Mouse (Mus musculus) bone marrow, adult 2 months (tissue): ENCODE results near the gene Atp13a3. TPM values are rescaled to one million over a fixed set of nuclear protein-coding genes. Genes with fewer than 3 reads are reported as not detected.
A peak's percentile ranks its signal among the peaks of the same experiment; 100 is the strongest.
"Not testable (repeated sequence)": the region's sequence is repeated elsewhere in the genome, so short reads cannot be mapped to it uniquely, and the experiment has no call there.

Source experiments
- H3K27ac ChIP-seq: fragments of 200-500 bp; 2 replicates; pipeline ENCODE4 v1.5.1; 2012; ENCODE audit warnings: low read depth, mild to moderate bottlenecking, control low read depth, inconsistent platforms, low read length; ENCODE audit not compliant: control insufficient read depth, poor library complexity, insufficient read depth
- H3K4me1 ChIP-seq: fragments of 200-500 bp; 2 replicates; pipeline ENCODE4 v1.6.1; 2011; ENCODE audit warnings: low read length; ENCODE audit not compliant: control insufficient read depth, insufficient read depth
- H3K4me3 ChIP-seq: fragments of 200-500 bp; replicated peaks from 2 replicates; pipeline ENCODE3; 2011; ENCODE audit warnings: mild to moderate bottlenecking, low read depth, low read length, control low read depth; ENCODE audit not compliant: control insufficient read depth
- CTCF ChIP-seq: fragments of 200-500 bp; IDR thresholded peaks from 2 replicates; pipeline ENCODE4 v1.5.1; 2011; ENCODE audit warnings: low read length, control low read depth; ENCODE audit not compliant: control insufficient read depth, insufficient read depth
- POLR2A ChIP-seq: fragments of 200-500 bp; IDR thresholded peaks from 2 replicates; pipeline ENCODE4 v1.6.1; 2011; ENCODE audit warnings: low read depth, mild to moderate bottlenecking, control low read depth, low read length, borderline replicate concordance; ENCODE audit not compliant: control insufficient read depth
- WGBS: fragments of 180-500 bp; shearing (Covaris S2); methylation state at CpG from one replicate; pipeline ENCODE4 v1.1.7; 2018; 5-methylcytosine and 5-hydroxymethylcytosine counted together
- polyA plus RNA-seq: library from polyadenylated mRNA; stranded (reverse); fragments of >200 nt; gene quantifications from 2 replicates; pipeline ENCODE4 v1.2.4, GENCODE M21; 2011; ENCODE audit warnings: low replicate concordance; ENCODE audit not compliant: missing spikeins, insufficient read depth, insufficient read length

The Atp13a3 gene
- polyA plus RNA-seq, 1 experiment, result 24.2 TPM

DNA sequence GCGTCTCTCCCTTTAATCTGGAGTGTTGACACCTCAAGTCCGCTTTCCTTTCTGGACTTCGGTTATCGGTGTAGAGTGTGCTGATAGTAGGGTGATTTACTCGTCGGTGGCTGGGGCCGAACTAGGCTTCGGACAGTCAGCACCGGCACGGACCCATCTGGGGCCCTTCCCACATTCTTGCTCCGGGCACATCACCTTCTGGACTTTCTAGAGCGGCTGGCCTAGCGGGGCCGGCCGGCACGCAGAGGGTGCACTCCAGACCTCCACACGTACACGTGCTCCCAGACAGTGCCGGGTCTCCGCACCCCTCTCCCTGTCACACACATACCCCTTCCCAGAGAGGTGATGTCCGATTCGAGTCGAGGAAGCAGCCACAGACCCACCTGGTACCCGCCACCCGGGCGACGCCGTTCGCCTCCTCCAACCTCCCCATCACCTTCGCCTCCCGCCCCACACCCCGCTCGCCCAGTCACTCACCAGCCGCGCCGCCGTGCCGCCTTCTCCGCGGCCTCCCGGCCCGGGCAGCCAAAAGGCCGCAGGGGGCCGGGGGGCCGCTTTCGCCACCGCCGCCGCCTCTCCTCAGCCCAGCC, 17.8 kb downstream of the Atp13a3 start:
- Histone ChIP-seq H3K4me1 (peaks cover 4% of the 10 kb centered on the region; the same call in 1 of the 2 replicates), H3K27ac (peak overlapping the region; percentile 67), H3K4me3 (peak overlapping the region; percentile 89)
- no peak for TF ChIP-seq CTCF
- no peak for TF ChIP-seq POLR2A
- WGBS, result under 1% methylated on average over 49 of the region's 49 CpGs

DNA sequence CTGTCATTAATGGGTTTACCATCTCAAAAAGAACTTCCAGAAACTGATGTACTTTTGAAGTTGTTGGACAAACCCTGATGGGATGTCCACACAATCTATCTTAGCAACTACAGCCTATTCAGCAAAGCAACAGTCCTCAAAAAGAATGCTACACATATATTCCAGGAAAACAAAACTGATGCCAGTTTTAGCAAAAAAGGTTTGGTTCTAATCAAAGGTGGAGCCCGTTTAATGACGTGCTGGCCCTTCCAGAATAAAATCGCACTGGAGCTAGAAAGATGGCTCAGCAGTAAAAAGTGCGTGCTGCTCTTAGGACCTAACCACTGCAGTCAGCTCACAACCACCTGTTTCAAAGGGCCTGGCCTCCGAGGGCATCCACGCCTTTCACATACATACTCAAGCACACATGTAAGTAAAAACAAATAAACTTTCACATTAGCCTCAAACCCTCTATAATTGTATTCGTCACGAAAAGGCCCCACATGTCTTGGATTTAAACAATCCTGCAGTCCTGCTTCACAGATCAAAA, 18.8 kb downstream of the Atp13a3 start:
- TF ChIP-seq CTCF, result no peak
- no peak for TF ChIP-seq POLR2A
- H3K27ac ChIP-seq, result no peak overlapping the region
- peak overlapping the region; percentile 30 for H3K4me3 ChIP-seq
- WGBS, result 49% methylated on average over 8 of the region's 8 CpGs
- H3K4me1 ChIP-seq, result peaks cover 4% of the 10 kb centered on the region; the same call in 1 of the 2 replicates

DNA sequence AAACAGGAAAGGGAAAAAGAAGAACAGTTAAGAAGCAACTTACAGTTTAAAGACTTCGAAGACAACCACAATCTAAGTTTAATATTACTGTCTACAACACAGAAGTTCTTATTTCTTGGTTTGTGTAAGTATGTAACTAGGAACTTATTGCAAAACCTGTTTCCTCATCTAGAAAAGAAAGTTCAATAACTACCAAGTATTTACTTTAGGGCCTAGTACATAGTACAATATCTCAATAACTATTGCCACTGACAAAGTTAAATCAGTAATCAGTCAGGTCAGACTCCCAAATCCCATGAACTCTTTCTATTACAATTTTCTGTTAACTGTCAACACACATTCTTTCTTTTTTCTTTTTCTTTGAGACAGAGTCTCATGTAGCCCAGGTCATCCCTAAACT, 20.2 kb downstream of the Atp13a3 start:
- Histone ChIP-seq H3K27ac (no peak overlapping the region), H3K4me1 (peaks cover 4% of the 10 kb centered on the region; the same call in 1 of the 2 replicates), H3K4me3 (no peak overlapping the region)

DNA sequence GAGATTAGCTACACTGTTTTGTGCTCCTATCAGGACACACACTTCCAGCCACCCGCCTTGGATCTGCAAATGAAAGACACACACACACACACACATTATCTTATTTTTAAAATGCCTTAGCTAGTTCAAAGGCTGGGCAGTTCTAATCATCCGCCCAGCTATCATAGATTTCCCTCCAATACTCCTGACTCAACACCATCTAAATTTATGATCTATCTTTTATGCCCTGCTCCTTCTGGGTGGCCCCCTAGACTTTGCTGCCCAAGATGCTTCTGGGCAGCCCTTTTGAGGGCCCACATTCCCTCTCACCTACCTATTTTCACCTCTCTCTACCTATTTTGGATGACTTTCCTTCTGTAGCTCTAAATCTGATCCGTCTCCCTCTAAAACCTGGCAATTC, 29.5 kb downstream of the Atp13a3 start:
- TF ChIP-seq CTCF (no peak), POLR2A (no peak)
- WGBS, result 70% methylated on average over 3 of the region's 3 CpGs
- H3K4me3 ChIP-seq, result no peak overlapping the region

More for the DNA sequence above, 20.2 kb downstream of the Atp13a3 start:
- TF ChIP-seq POLR2A, result no peak
- no peak for TF ChIP-seq CTCF
- WGBS, result 13% methylated on average over 1 of the region's 1 CpGs

DNA sequence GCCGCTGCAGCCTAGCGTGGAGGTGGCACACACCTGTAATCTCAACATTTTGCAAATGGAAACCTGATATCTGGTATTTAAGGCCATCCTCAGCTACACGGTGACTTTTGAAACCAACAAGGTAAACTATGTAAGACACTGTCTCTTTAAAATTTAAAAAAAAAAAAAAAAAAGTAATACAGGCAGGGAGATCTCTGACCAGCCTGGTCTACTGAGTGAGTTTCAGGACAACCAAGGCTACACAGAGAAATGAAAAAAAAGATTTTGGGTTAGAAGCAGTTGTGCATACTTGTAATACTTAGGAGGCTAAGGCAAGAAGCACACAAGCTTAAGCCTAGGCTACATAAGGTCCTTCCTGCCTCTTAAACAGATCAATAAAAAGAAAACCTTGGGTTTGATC, 30.8 kb downstream of the Atp13a3 start:
- no peak for TF ChIP-seq POLR2A
- TF ChIP-seq CTCF, result no peak
- WGBS, result 83% methylated on average over 3 of the region's 3 CpGs
- no peak overlapping the region for H3K27ac ChIP-seq
- H3K4me1 ChIP-seq, result no peaks in the 10 kb centered on the region
- no peak overlapping the region for H3K4me3 ChIP-seq

More for the DNA sequence above, 29.5 kb downstream of the Atp13a3 start:
- no peaks in the 10 kb centered on the region for H3K4me1 ChIP-seq
- no peak overlapping the region for H3K27ac ChIP-seq

DNA sequence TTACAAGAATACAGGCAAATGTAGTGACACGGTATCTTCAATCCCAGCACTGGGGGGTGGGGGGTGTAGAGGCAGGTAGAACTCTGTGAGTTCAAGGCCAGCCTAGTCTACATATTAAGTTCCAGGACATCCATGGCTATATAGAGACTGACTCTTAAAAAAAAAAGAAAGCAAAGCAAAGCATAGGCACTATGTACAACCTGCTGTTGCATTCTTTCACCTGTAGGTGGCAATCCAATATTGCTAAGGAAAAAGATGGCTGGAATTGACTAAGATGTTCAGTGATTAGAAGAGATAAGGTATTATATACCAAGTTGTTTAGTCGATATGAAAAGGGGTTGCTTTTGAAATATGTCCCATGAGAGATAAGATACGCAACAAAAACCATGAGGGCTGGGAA, 31.5 kb downstream of the Atp13a3 start:
- H3K27ac ChIP-seq, result no peak overlapping the region
- TF ChIP-seq CTCF (no peak), POLR2A (no peak)
- no peak overlapping the region for H3K4me3 ChIP-seq
- 45% methylated on average over 3 of the region's 3 CpGs for WGBS
- H3K4me1 ChIP-seq, result no peaks in the 10 kb centered on the region

DNA sequence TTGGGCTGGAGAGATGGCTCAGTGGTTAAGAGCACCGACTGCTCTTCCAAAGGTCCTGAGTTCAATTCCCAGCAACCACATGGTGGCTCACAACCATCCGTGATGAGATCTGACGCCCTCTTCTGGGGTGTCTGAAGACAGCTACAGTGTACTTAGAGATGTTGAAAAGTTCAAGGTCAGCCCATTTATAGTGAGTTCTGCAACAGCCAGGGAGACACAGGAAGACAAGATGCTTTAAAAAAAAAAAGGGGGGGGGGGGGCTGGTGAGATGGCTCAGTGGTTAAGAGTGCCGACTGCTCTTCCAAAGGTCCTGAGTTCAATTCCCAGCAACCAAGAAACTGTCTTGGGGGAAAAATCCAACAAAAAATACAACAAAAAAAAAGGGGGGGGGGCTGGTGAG, 32.5 kb downstream of the Atp13a3 start:
- not testable (repeated sequence) for H3K27ac ChIP-seq

DNA sequence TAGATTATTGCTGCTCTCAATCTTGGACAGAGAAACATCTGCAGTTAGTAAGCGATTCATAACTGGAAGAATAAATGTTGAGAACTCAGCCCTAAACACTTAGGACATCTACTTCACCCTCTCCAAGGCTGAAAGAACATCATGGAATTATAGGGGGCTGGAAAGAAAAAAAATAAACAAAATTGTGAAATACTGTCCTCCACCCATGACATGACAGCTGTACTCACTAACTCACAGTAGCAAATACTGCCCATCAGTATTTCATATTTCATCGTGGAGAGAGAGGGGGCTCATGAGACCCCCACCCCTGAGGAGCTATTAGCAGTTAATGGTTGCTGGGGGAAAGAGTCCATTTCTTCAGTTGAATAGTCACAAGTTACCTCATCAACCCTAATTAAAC, 38.4 kb downstream of the Atp13a3 start:
- TF ChIP-seq POLR2A (no peak), CTCF (no peak)
- H3K4me3 ChIP-seq, result no peak overlapping the region
- 84% methylated on average over 2 of the region's 2 CpGs for WGBS
- no peak overlapping the region for H3K27ac ChIP-seq
- no peaks in the 10 kb centered on the region for H3K4me1 ChIP-seq

More for the DNA sequence above, 32.5 kb downstream of the Atp13a3 start:
- not testable (repeated sequence) for H3K4me1 ChIP-seq, H3K4me3 ChIP-seq
- 82% methylated on average over 4 of the region's 4 CpGs for WGBS

DNA sequence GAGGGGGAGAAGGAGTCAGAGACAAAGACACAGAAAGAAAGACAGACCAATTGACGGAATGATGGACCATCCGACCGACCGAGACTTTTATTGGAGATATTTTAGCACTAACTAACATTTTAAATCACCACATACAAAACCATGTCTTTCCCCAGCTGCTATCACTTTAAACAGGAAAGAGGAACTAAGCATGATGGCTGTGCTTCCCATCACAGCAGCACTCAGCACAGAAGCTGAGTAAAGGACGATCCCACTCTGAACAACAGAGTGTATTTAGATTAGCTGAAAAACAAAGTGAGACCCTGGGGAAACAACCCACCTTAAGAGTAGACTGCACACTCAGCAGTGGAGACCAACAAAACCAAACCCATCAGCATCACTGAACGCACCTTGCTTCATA, 41.2 kb downstream of the Atp13a3 start:
- WGBS, result 76% methylated on average over 6 of the region's 6 CpGs
- H3K4me1 ChIP-seq, result no peaks in the 10 kb centered on the region
- H3K4me3 ChIP-seq, result no peak overlapping the region
- H3K27ac ChIP-seq, result no peak overlapping the region
- TF ChIP-seq CTCF (no peak), POLR2A (no peak)
